Mouse (Mus musculus) hindbrain, embryonic 12.5 days (tissue): Measurements from ENCODE around the gene Strip2. TPM values are rescaled to one million over a fixed set of nuclear protein-coding genes. Genes with fewer than 3 reads are reported as not detected.

ENCODE experiments used
- ATAC-seq: fragments of 200-750 bp; cut with Nextera tagmentation; 2 replicates; pipeline ENCODE4 v1.8.0; 2017; ENCODE audit warnings: moderate TSS enrichment; ENCODE audit not compliant: low FRiP score
- H3K27ac ChIP-seq: fragments of 300-500 bp; sonication (generic); 2 replicates; pipeline ENCODE4 v1.5.1; 2016; ENCODE audit warnings: mild to moderate bottlenecking
- H3K27me3 ChIP-seq: fragments of 300-500 bp; sonication (generic); 2 replicates; pipeline ENCODE4 v1.6.1; 2016; ENCODE audit warnings: mild to moderate bottlenecking
- H3K36me3 ChIP-seq: fragments of 300-500 bp; sonication (generic); 2 replicates; pipeline ENCODE4 v1.6.1; 2016; ENCODE audit warnings: mild to moderate bottlenecking
- H3K4me1 ChIP-seq: fragments of 300-500 bp; sonication (generic); 2 replicates; pipeline ENCODE4 v1.6.1; 2016
- H3K4me2 ChIP-seq: fragments of 300-500 bp; sonication (generic); replicated peaks from 2 replicates; pipeline ENCODE4 v1.6.1; 2016; ENCODE audit warnings: mild to moderate bottlenecking
- H3K4me3 ChIP-seq: fragments of 300-500 bp; sonication (generic); 2 replicates; pipeline ENCODE4 v1.5.1; 2016; ENCODE audit warnings: mild to moderate bottlenecking
- H3K9ac ChIP-seq: fragments of 300-500 bp; sonication (generic); 2 replicates; pipeline ENCODE4 v1.6.1; 2016; ENCODE audit warnings: mild to moderate bottlenecking, moderate library complexity
- H3K9me3 ChIP-seq: fragments of 300-500 bp; sonication (generic); replicated peaks from 2 replicates; pipeline ENCODE4 v1.6.1; 2016; ENCODE audit warnings: mild to moderate bottlenecking
- WGBS: fragments of 180-500 bp; shearing (Covaris S2); methylation state at CpG from one replicate; pipeline ENCODE4 v1.1.7; 2016; 5-methylcytosine and 5-hydroxymethylcytosine counted together
- polyA plus RNA-seq: library from polyadenylated mRNA; unstranded; fragments of >200 nt; fragmentation: Nextera tagmentation; extraction: Ambion mirVana; gene quantifications from 2 replicates; pipeline ENCODE4 v1.2.1, GENCODE M21; 2016

Gene Strip2
- polyA plus RNA-seq, 1 experiment from 2014 or later, result 1.5 TPM

DNA sequence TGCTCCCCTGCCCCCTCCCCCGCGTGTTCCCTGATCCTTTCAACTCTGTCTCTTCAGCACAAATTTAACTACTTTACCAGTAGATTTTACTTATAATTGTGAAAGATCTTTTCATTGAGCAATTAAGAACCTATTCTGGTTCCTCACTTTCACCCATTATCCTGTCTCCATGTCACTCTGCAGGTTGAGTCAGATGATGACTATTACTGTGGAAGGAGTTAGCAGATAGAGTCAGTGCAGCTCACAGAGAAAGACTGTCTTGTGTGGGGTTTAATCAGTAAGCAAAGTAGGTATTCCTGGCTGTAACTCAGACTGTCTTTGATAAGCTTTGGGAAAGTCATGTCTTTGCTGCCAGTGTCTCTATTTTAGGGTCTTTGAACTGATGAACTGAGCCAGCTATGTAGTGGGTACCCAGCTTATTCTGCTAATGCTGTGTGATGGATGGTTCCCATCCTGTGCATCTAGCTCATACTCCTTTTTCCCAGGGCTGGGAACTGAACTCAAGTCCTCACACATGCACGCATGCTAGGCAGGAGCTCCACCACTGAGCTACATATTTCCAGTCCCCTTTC lies 13.4 kb upstream of the Strip2 start:
- no peak overlapping the region for H3K9ac ChIP-seq
- no peak overlapping the region for H3K27ac ChIP-seq
- H3K4me1 ChIP-seq, result no peaks in the 10 kb centered on the region; the same call in 1 of the 2 replicates
- 89% methylated on average over 3 of the region's 3 CpGs for WGBS
- H3K9me3 ChIP-seq, result no peaks in the 10 kb centered on the region
- no peaks in the 10 kb centered on the region for H3K27me3 ChIP-seq
- H3K36me3 ChIP-seq, result 0 out of 2 replicates have a peak, but pooled peaks cover 11% of the 10 kb centered on the region
- no peak overlapping the region for H3K4me3 ChIP-seq
- no peak for ATAC-seq
- H3K4me2 ChIP-seq, result no peak overlapping the region

DNA sequence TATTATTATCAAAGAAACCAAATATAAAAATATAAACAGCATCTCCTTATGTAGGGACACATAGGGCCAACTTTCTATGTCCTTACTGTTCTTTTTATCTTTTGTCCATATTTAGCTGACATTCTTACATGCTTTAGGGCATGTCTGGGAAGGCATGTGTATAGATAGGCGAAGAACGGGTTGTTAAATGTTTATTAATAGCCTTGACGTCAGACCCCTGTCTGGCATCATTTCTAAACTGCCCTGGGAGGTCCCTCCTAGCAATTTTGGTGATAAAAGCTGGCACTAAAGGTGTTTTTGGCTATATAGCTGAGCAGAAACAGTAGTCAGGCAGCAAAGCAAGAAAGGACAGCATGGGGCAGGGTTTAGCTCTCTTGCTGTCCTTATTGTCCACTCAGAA lies 12.5 kb upstream of the Strip2 start:
- no peak overlapping the region for H3K9ac ChIP-seq
- 80% methylated on average over 3 of the region's 3 CpGs for WGBS

DNA sequence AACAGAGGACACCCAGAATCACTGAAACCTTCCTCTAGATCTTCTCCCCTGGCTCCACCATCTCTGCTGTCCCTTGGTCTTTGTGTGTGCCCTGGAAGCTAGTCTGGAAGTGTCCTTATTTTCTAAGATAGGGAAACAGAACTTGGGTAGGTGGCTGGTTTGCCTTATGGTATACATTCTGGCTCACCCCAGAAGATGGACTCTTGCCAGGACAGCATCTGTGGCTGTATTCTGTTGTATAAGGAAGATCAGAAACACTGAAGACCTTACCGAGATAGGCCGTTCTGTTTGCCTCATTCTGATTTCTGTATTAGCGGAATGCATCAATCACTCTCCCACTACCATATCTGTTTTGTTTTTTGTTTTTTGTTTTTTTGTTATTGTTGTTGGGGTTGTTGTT lies 6.2 kb upstream of the Strip2 start:
- WGBS, result 95% methylated on average over 3 of the region's 3 CpGs
- no peak for ATAC-seq
- Histone ChIP-seq H3K27me3 (peaks cover 9% of the 10 kb centered on the region; the same call in 1 of the 2 replicates), H3K36me3 (peaks cover 11% of the 10 kb centered on the region), H3K4me3 (no peak overlapping the region), H3K9me3 (no peaks in the 10 kb centered on the region), H3K4me1 (no peaks in the 10 kb centered on the region), H3K27ac (no peak overlapping the region), H3K9ac (no peak overlapping the region), H3K4me2 (no peak overlapping the region)

More for the DNA sequence above, 12.5 kb upstream of the Strip2 start:
- Histone ChIP-seq H3K4me3 (no peak overlapping the region), H3K9me3 (no peaks in the 10 kb centered on the region), H3K4me1 (no peaks in the 10 kb centered on the region; the same call in 1 of the 2 replicates), H3K36me3 (peaks cover 13% of the 10 kb centered on the region), H3K27ac (no peak overlapping the region), H3K27me3 (no peaks in the 10 kb centered on the region), H3K4me2 (no peak overlapping the region)
- no peak for ATAC-seq

DNA sequence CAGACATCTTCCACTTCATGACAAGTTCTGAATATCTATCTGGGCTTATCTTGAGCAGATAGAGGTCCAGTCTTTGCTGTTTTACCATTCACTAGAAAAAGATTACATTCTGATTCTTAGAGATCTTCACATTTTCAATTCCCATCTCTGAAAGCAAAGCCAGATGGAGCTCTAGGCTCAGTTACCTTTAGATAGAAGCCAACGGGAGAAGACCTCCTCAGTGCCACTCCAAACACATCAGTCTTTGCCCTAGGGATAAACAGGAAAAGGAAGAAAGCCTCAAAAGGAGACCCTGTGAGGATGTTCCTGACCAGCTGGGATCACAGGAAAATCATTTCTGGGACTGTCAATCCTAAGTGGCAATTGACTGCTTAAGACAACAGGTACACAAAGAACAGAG lies 3.1 kb upstream of the Strip2 start:
- ATAC-seq, result no peak

DNA sequence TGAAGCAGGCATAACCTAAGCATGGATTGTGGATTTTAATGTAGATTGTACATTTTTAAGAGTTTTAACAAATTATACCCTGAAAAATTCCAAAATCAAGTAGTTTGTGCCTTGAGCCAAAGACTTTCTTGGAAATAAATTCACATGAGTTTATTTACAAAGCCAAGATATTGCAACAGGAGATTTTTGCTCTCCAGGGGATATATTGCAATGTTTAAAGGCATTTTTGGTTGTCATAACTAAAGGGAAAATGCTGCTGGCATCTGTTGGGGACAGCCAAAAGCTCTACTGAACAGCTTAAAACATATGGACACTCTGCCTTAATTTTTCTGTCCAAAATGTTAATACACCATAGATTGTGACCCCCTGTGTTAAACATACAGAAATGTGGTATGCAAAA lies 2.7 kb upstream of the Strip2 start:
- Histone ChIP-seq H3K36me3 (peaks cover 5% of the 10 kb centered on the region), H3K4me1 (peaks cover 7% of the 10 kb centered on the region), H3K4me2 (no peak overlapping the region), H3K27me3 (peaks cover 33% of the 10 kb centered on the region), H3K4me3 (no peak overlapping the region), H3K27ac (no peak overlapping the region), H3K9me3 (no peaks in the 10 kb centered on the region), H3K9ac (no peak overlapping the region)
- no peak for ATAC-seq

More for the DNA sequence above, 3.1 kb upstream of the Strip2 start:
- Histone ChIP-seq H3K27me3 (peaks cover 28% of the 10 kb centered on the region), H3K9ac (no peak overlapping the region), H3K36me3 (peaks cover 8% of the 10 kb centered on the region), H3K9me3 (no peaks in the 10 kb centered on the region), H3K4me3 (no peak overlapping the region), H3K4me2 (no peak overlapping the region), H3K4me1 (peaks cover 7% of the 10 kb centered on the region), H3K27ac (no peak overlapping the region)
- 39% methylated on average over 1 of the region's 1 CpGs for WGBS

DNA sequence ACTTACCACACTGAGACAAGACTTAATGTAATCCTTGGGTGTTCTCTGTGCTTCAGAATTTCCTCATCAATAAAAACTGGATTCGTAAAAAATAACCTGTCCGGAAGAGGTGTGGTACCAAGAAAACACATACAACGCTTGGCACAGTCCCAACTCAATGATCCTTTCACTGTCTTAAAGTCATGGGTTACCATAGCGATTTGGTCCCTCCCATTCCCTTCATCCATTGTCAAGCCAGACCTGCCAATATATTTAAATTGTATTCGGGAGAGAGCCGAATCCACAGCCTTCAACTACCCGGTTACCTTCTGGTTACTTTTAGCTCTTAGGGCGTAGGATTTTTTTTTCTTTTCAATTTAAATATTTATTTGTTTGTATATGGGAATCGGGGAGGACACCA lies 976 bp upstream of the Strip2 start:
- 32% methylated on average over 9 of the region's 9 CpGs for WGBS

DNA sequence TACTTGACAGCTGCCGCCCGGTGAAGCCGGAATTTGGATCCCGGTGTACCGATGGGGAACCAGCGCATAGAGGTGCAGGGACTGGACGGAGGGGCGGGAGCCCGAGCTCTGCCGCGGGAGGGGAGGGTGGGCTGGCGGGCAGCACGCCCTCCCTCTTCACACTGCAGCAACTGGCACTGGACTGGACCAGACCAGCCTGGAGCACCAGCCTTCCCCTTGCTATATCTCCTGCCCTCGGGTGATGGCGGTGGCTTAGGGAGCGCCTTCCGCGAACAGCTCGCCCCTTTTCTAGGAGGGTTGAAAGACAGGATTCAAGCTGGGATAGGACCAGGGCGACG lies 540 bp downstream of the Strip2 start:
- Histone ChIP-seq H3K9me3 (no peaks in the 10 kb centered on the region), H3K4me3 (peak overlapping the region; percentile 72), H3K9ac (peak overlapping the region; percentile 64), H3K27me3 (peaks cover 34% of the 10 kb centered on the region), H3K4me1 (peaks cover 7% of the 10 kb centered on the region), H3K36me3 (0 out of 2 replicates have a peak, but pooled peaks cover 1% of the 10 kb centered on the region), H3K27ac (no peak overlapping the region), H3K4me2 (peak overlapping the region; percentile 76)
- 1% methylated on average over 20 of the region's 21 CpGs for whole genome bisulfite sequencing
- ATAC-seq, result peak; percentile 74

More for the DNA sequence above, 976 bp upstream of the Strip2 start:
- peaks cover 34% of the 10 kb centered on the region for H3K27me3 ChIP-seq
- peaks cover 7% of the 10 kb centered on the region for H3K4me1 ChIP-seq
- H3K4me3 ChIP-seq, result no peak overlapping the region
- H3K9me3 ChIP-seq, result no peaks in the 10 kb centered on the region
- H3K9ac ChIP-seq, result no peak overlapping the region
- ATAC-seq, result no peak
- 0 out of 2 replicates have a peak, but pooled peaks cover 2% of the 10 kb centered on the region for H3K36me3 ChIP-seq
- H3K27ac ChIP-seq, result no peak overlapping the region
- no peak overlapping the region for H3K4me2 ChIP-seq

DNA sequence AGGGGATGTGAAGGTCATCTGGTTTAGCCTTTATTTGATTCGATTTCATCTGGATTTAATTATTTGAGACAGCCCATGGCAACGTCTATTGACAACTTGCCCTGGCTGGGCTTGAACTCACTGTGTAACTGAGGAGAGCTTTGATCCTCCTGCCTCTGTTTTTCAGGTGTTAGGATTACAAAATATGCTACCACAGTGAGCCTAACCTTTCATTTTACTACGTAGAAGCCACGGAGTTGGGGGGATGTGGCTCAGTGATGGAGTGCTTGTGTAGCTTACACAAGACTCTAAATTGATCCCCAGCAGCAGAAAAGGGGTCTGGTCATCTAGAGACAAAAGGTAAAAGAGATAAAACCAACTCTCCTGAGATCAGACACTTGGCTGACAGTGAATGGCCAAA lies 1.1 kb downstream of the Strip2 start:
- no peaks in the 10 kb centered on the region for H3K9me3 ChIP-seq
- no peaks in the 10 kb centered on the region for H3K36me3 ChIP-seq
- 38% methylated on average over 4 of the region's 4 CpGs for WGBS
- no peak overlapping the region for H3K9ac ChIP-seq
- H3K27ac ChIP-seq, result no peak overlapping the region
- peaks cover 7% of the 10 kb centered on the region for H3K4me1 ChIP-seq
- H3K4me2 ChIP-seq, result peak overlapping the region; percentile 76
- H3K4me3 ChIP-seq, result peak overlapping the region; percentile 72; the same call in 1 of the 2 replicates
- no peak for ATAC-seq
- H3K27me3 ChIP-seq, result peaks cover 34% of the 10 kb centered on the region

DNA sequence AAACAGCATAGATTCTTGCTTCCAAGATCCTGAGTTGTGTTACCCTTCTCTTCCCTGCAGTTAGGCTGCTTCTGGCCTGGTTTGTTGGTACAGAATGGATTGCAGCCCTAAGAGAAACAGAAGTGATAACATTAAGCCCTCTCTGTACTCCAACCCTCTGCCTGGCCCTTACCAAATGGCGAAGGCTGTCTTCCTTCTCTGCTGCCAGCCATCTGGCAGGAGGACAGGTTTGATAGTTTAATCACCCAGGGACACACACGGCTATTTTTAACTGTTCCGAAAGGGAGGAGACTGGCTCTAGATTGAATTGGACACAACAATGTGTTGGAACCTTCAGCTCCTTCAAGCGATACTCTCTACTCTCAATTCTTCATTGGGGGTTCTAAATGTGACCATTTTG lies 6.7 kb downstream of the Strip2 start:
- Histone ChIP-seq H3K9me3 (no peaks in the 10 kb centered on the region), H3K27me3 (peaks cover 7% of the 10 kb centered on the region), H3K4me2 (no peak overlapping the region), H3K36me3 (no peaks in the 10 kb centered on the region), H3K9ac (no peak overlapping the region), H3K4me1 (no peaks in the 10 kb centered on the region), H3K27ac (no peak overlapping the region), H3K4me3 (no peak overlapping the region)
- no peak for ATAC-seq
- 77% methylated on average over 4 of the region's 4 CpGs for WGBS

DNA sequence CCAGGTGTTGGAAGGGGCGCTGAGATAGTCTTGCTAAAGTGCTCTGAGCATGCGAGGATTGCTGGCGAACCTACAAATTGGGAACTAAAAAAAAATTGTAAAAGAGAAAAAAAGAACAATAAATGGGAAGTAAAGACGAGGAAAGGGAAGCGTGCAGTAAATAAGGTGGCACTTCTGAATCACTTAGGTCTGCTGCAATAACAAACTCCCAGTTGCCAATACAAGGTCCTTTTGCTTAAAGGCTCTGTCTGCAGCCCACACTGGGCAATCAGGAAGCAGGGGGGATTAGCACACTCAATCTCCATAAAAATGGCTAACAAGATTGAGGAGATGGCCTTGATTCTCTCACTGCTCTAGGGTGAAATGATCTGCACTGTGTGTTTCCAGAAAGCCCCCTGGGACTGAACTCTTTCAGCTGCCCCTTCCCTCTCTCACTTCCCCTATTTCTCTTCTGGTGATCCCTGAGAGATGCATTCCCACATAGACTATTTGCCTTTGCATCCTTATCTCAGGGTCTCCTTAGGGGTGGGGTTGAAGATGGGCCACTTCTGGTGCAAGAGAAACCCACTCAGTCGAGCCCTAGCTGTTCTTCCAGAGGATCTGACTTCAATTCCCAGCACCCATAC lies 8.9 kb downstream of the Strip2 start:
- Histone ChIP-seq H3K9ac (no peak overlapping the region), H3K27ac (no peak overlapping the region), H3K27me3 (no peaks in the 10 kb centered on the region), H3K4me2 (no peak overlapping the region), H3K4me1 (no peaks in the 10 kb centered on the region), H3K9me3 (no peaks in the 10 kb centered on the region), H3K36me3 (no peaks in the 10 kb centered on the region), H3K4me3 (no peak overlapping the region)
- 83% methylated on average over 6 of the region's 6 CpGs for WGBS
- no peak for ATAC-seq

DNA sequence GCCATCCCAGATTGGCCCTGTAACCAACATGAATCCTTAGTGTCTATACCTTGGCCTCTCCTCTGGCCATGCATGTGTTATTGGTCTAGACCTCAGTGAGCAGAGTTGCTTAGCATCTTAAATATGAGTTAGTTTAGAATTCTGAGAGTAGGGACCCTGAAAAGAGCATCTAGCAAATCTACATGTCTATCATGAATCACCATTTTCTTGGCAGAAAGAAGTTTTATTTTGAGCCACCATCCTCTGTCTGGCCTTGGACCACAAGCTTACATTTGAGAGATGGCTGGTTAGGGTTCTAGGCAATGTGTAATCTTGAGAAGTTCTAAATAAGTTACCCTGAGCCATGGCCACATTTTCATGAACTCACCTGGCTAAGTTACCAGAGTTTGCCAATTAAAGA lies 13.3 kb downstream of the Strip2 start:
- ATAC-seq, result no peak
- no peaks in the 10 kb centered on the region for H3K36me3 ChIP-seq

DNA sequence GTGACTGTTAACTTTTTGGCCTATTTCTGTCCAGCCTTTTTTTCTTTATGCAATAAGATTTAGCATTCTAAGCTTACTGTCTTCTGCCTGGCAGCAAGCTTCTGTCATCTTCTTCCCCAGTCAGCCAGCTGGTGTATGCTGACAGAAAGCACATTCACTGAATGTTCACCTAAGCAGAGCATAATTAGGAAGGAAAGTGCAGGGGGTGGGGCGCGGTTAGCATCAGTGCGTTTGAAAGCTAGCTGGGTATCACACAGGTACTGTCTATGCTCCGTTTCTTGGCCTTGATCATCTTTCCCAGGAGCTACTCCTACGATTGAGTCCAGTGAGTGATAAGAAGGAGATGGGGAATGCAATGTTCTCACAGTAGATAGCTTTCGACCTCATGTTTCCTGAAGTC lies 13.9 kb downstream of the Strip2 start:
- H3K27ac ChIP-seq, result no peak overlapping the region
- H3K4me3 ChIP-seq, result no peak overlapping the region
- no peaks in the 10 kb centered on the region for H3K4me1 ChIP-seq
- H3K9me3 ChIP-seq, result no peaks in the 10 kb centered on the region
- H3K4me2 ChIP-seq, result no peak overlapping the region
- no peak for ATAC-seq
- WGBS, result 82% methylated on average over 6 of the region's 6 CpGs
- H3K36me3 ChIP-seq, result no peaks in the 10 kb centered on the region
- no peak overlapping the region for H3K9ac ChIP-seq
- no peaks in the 10 kb centered on the region for H3K27me3 ChIP-seq

More for the DNA sequence above, 13.3 kb downstream of the Strip2 start:
- Histone ChIP-seq H3K4me1 (no peaks in the 10 kb centered on the region), H3K9me3 (no peaks in the 10 kb centered on the region), H3K4me2 (no peak overlapping the region), H3K27me3 (no peaks in the 10 kb centered on the region), H3K9ac (no peak overlapping the region), H3K27ac (no peak overlapping the region), H3K4me3 (no peak overlapping the region)

DNA sequence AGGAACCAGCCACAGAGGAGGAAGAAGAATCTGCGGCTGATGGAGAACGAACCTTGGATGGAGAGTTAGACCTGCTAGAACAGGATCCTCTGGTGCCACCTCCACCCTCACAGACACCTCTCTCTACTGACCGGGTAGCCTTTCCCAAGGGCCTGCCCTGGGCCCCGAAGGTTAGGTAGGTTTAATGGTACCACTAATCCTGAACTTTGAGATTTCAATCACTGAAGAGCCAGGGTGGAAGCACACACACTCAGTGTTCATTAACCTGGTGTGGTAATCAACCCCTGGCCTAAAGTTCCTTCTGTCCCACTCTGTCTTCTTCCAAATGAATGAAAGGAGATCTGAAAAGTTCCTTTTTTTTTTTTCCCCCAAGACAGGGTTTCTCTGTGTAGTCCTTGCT lies 14.4 kb downstream of the Strip2 start:
- H3K27me3 ChIP-seq, result no peaks in the 10 kb centered on the region
- H3K4me3 ChIP-seq, result no peak overlapping the region
- H3K4me1 ChIP-seq, result no peaks in the 10 kb centered on the region
- H3K36me3 ChIP-seq, result no peaks in the 10 kb centered on the region
- no peak overlapping the region for H3K27ac ChIP-seq
- no peak overlapping the region for H3K4me2 ChIP-seq
- no peaks in the 10 kb centered on the region for H3K9me3 ChIP-seq
- WGBS, result 85% methylated on average over 4 of the region's 4 CpGs
- no peak overlapping the region for H3K9ac ChIP-seq
- no peak for ATAC-seq
